Mouse (Mus musculus) forelimb bud, embryonic 11.5 days (tissue): Measurements from ENCODE around the gene Lgr5.

Experiments used
- DNase-seq: peaks from one replicate; pipeline ENCODE4 v3.0.0-alpha.2; 2012; ENCODE audit warnings: low read depth, low spot score

The Lgr5 gene

DNA sequence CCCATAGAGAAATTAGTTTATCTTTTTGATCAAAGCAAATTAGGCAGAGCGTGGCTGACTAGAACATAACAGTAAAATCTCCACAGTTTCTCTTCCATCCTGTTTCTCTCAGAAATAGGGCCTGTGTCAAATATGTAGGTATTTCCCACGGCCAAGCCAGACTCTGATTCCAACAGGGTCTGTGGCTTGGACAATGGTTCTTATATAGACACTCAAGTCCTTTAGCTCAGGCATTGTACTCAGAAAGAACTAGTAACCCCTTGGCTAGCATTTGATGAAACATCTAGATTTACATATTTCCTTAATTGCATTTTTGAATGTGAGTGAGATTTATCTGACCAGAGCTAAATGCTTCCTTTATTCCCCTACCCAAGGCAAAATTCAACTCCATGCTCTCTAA is 17.0 kb downstream of the Lgr5 start:
- DNase-seq: no peak

DNA sequence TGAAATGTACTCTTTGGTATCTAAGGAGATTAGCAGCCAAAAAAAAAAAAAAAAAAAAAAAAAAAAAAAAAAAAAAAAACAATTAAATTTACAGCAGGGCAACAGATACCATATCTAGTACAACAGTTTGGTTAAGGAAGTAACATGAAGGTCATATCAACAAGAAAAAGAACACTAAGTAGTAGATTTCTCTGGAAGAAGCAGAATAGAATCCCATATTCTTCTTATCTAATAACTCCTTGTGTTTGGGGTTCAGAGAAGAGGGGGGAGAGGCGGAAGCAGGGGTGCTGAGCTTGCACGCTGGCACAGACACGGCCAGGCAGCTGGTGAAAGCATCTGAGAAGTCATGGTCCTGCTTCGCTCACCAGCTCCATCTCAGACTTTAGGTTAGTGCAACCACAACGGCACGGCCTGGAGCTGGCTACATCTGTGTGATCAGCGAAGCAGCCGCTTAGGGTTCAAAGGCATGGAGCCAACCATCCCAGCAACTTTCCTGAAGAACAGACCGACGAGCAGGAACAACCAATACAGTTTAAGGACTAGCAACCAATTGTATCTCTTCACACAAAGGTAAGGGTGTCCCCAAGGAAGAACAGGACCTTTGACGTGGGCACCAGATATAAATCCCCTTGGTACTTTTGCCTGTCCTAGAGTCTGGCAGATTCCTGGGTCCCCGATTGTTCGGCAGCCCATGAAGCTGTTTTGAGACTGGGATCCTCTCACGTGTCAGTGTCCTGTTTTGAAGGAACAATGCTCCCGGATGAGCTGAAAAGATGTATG is 17.7 kb downstream of the Lgr5 start, which contains the start of gene A930009A15Rik:
TSS of gene A930009A15Rik (plus strand) at position 275 of the 780 bp plus-strand sequence.
- no peak for DNase-seq

DNA sequence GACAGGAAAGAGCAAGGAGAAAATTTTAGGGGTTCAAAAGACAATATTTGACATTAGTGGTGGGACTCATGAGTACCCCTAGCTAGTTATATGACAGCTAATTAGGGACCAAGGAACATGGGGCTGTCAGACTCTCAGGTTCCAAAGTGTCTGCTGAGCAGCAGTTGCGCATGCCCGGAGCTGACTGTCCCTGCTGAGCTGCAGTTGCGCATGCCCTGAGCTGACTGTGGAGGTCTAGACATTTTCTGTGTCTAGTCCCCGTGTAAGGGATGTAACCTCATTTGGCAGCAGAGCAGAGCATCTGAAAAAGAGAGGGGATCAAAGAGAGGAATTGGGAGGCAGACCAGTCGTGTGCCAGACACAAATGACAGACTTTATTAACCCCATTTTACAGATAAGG is 23.6 kb downstream of the Lgr5 start:
- no peak for DNase-seq

DNA sequence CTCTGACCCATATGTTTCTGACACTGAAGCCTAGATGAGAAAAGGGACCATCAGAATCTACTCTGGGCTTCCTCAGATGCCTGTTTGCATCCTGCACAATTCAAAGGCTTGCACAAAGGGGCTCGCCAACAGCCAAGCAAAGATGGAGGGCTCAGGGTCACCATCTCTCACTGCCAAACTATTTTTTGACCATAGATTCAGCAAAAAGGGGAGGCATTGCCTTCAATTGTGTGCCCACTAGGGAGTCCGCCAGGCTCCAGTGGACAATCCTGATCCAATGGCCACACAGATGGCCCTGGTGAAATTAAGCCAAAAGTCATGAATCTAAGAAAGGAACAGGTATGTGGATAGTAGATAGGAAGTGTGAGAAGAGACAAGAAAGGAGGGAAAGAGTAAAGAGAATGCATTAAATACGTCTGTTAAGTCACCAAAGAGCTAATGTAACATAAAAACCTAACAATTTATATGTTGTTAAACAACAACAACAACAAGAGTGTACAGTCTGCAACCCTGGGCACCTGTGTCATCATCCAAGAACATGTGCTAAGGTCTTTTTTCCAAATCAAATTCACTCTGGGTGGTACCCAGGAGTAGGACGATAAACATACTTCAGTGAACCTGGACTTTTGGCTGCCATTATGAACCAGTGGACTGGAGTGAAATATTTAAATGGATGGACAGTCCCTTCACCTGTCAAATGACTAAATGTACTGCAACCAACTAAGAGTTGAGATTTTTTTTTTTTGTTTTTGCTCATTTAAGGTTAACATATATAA is 24.5 kb downstream of the Lgr5 start:
- no peak for DNase-seq

DNA sequence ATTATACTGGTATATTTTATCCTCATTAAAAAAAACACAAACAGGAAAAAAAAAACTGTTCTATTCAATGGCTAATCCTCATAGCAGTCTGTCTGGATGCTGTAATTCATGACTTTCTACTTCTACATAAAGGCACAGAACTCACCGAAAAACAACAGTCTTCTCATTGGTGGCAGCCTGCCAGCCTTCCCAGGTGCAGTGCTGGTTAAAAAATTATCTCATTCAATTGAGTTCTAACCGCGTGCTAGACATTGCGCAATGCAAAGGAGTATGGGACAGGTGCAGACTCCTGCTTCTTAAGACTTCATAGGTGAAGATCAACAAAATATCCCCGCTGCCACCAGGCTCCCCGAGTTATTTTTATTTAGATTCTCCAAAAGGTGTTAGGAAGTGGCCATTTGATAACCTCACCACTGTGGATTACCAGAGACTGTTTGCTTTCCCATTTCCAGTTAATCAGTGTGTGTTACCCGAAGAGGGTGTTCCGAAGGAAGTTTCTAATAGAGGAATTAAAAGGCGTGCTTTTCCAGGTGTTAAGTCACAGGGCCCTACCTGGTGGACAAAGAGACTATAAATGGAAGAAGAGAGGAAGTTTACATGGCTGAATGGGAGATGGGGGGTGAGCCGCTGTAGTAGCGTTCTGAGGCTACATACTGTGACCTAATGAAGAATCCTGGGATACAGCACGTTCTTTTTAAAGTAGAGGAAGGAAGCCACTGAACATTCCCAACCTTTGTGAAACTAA is 26.3 kb downstream of the Lgr5 start:
- no peak for DNase-seq

DNA sequence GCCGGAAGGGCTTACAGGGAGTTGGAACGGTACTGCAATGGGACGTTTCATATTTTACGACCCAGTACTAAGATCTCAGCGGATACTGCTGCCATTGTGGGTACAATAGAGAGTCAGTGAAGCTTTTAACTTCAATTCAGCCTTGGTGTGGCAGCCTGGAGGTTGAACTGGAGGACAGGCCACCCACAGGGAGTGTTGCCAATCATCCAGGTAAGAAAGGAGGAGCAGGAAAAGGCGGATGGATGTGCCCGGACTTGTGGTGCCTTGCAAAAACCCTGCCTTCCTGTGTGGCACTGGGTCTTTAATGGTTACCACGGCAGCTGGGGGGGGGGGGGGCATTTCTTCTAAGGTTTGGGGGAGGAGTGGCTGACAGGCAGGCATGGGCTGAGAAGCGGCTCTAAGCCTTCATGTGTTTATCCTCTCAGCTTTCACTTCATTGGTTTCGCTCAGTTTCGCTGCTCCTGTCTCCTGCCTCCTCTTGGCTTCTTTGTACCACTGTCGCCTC is 30.8 kb downstream of the Lgr5 start:
- peak; percentile 18 for DNase-seq

DNA sequence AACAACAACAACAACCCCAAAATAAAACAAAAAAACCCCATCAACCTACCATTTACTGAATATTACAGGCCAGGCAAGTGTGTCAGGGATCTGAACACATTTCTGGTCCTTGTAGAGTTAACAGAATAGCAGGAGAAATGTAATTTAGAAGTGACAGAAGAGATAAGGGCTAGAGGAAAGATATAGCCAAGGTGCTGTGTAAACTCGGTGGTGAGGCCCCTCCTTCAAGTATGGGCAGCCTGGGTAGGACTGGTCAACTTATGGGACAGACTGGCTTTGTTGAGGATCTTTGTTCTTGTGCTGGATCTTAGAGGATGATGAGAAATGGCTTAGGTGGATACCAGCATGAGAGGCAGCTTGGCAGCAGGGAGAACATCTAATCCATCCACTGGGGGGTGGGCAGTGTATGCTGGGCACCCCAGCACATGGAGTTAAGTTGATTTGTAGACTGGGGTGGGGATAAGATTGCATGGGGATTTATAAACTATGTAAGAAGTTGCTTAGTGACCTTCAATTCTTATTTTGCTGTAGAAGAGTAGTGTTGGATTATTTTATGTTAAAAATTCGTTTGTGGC is 32.3 kb downstream of the Lgr5 start:
- DNase-seq: no peak

DNA sequence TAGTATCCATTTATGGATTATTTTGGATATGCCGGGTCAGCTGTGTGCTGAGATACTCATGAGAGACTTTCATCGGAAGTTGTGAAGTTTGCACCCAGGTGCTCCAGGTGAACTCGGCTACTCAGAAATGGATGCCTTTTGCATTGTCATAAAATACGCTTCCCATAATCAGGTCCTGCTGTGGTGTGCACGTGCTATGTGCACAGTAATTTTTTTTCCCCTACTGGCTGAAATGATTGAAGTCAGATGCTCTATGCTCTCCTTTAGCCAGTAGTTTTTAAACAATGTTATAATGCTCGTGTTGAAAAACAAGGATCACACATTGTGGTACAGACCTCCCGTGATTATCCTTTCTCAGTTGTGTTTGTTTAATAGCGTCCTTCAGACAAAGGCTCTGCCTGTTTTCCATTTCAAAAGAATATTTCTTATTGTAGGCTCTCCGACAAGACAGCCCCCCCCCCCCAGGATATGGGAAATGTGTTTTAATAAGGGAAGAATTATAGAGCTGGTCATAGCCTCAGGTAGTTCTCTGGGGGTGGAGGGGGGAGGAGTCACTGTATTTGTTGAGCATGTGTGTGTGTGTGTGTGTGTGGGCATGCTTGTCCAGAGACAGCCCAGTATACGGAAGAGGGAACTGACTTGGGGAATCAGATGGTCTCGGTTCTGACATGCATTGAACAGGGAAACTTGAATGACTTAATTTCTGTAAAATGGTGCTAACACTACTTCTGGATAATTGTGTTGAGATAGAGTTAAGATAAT is 34.0 kb downstream of the Lgr5 start:
- DNase-seq: no peak

DNA sequence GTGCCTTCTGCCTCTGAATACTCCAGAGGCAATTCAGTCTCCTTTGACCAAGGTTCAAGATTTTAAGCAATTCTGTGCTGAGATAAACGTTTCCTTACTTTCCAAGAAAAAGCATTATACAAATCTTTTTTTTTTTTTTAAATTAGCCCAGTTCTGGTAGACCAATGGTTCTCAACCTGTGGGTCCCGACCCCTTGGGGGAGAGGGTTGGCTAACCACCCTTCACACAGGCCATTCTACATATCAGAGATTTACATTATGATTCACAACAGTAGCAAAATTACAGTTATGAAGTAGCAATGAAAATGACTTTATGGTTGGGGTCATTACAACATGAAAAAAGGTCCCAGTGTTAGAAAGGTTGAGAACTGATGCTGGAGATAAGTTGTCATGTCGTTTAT is 36.5 kb downstream of the Lgr5 start:
- DNase-seq: no peak

DNA sequence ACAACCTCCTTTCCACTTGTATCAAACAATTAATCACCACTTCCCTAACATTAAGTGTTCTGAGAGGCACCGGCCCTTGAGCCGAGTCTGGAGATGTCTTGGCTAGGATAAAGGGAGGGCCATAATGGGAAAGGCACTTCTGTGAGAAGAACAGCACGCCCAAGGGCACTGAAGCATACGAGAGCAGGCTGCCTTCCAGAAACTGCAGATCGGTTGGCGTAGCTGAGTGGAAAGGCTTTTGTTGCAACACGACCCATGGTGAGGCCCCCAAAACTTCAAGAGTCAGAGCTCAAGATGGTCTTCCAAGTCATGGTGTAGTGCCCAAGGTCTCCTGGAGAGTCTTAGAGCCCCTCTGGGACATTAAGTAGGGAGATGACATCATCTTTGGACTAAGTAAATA is 37.3 kb downstream of the Lgr5 start:
- DNase-seq: no peak

DNA sequence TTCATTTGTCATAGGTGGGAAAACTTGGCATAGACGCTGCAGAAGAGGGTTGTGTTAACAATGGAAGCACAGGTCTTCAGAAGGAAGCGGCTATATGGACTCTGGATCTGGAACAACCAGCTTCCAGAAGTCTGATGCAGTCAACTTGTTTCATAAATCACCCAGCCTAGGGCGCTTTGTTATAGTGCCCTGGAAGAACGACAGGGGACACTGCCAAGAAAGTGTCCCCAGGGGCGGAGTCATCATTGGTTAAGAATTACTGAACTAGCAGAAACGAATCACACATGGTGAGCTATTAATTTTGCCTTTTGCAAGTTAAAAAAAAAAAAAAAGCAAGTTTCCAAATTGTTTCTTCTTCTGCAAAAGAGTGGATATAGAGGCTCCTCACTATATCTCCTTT is 44.7 kb downstream of the Lgr5 start:
- DNase-seq: no peak

DNA sequence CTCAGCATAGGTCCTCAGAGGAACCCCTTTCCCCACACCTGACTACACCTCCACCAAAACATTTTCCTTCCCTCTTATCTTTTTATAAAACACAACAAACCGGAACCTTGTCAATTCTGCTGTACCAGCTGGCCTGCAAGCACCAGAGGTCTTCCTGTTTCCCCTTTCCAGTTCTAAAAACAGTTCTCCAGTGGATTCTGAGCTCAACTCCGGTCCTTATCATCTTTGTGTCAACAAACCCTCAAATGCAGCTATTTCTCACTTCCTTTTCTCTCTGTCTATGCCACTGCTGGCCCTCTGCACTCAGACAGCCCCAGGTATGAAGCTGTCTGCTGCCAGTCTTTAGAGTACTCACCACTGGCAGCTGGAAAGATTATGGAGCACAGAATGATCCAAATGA is 56.8 kb downstream of the Lgr5 start:
- DNase-seq: no peak

DNA sequence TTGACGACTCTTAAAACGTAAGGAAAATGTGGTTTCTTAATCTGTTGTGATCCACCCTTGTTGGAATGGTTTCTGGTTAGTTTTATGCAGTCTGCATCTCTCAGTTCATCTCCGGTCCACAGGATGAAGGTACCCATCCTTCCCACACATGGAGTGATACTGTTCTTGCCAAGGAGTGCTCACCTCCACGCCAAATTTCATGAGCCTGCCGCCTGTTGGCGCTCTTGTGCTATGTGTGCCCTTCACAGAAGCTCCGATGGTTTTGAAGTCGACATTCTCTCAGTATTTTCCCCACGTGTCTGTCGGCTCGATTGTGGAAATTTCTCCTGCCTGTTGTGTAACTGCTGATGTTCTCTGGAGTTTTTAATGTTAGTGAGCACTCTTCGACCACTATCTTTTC is 57.8 kb downstream of the Lgr5 start:
- DNase-seq: no peak

DNA sequence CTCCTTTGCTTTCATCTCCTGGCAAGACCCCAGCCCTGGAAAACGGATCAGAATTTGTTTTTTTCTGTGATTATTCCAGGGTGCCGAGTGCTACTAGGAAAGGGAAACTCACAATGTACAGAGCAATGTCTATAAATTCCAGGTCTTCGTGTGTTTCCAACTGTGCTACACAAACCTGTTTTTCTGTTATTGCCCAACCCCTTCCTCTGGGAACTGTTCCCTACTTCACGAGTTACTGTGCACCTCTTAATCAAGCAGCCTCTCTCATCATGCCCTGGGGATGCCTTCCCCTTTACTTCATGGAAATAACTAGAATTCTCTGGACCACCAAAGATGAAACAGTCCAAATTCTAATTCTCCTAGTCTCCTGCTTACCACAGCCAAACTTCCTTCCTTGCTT is 58.7 kb downstream of the Lgr5 start:
- no peak for DNase-seq

DNA sequence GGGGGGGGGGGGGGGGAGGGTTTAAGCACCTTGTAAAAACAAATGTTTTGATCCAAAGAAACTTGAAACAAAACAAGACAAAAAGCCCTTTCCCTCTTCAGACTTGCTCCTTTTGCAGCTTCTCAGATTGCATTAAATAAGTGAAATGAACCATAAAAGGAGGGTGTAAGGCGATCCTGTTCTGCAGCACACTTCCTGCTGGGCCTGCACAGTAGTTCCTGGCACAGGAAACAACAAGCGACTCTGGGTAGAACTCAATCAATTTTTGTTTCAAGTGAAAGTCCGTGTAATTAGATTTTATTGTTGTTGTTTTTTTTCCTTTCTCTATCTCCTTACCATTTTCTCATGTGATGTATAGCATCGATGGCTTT is 66.5 kb downstream of the Lgr5 start:
- DNase-seq: peak; percentile 35

DNA sequence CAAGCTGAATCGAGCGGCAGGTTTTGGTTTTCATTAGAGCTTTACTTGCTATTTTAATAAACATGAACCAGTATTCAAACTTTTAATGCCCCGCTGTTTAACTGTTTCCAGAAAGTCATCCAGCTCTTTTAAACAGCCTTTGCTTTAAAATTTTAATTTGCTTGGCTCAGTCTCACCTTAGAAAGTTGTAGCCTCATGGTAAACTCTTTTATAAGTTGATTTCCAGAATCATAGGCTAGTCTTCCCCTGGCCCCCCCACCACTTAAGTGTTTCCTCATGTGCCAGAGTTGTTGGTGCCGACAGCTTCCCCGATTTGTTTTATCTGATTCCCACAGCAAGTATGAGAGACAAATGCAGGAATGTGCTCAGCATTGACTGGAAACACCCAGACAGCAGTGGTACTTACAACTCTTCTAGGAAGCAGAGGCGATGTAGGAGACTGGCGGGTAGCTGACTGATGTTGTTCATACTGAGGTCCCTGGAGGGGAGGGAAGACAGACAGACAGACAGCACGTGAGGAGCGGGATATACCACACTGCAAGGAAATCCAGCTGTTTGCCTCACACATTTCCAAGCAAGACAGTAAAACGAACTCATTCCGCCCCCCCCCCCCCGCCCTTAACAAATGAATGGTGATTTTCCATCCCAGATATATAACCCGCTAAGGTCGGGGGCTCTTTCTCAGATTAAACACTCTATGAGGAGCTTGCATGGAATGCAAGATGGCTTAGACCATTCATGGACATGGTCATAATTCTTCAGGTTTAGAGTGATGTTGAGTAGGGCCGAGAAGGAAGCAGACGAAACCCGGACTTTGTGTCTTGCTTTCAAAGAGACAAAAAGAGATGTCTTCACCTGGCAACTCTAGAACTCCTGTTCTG is 67.1 kb downstream of the Lgr5 start:
- peak; percentile 74 for DNase-seq

DNA sequence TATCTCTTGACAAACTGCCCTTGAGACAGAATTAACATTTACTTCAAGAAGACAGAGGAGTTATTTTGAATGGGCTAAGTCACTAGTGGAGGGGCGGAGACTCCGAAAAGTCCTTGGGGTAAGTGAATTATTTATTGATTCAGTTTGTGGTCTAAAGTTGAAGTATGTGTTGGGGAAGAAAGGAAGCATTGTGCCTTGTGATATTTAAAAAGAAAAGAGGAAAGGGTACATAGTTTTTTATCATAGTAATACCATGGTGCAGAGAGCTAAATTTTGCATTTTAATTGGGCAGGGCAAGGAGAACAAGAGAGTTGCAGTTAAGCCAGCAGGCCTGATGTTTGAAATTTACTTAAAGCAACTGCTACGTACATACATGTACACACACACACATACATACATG is 68.7 kb downstream of the Lgr5 start:
- no peak for DNase-seq

DNA sequence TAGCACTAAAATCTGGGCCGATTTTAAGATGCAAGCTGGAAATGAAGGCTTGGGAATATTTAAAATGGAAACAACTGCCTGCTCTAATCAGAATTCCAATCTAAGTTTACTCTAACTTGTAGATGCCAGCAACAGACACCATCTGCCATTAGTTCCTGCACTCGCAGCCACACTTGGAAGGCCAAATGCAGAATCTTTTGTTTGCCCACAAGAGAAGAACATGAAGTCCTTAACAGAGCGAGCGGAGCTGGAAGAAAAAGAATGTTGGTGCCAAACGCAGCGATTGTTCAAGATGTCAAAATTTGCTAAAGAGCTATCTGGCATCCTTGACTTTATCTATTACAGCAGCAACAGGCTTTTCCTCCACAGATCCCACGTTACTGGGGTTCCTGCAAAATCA is 72.1 kb downstream of the Lgr5 start:
- DNase-seq: no peak

DNA sequence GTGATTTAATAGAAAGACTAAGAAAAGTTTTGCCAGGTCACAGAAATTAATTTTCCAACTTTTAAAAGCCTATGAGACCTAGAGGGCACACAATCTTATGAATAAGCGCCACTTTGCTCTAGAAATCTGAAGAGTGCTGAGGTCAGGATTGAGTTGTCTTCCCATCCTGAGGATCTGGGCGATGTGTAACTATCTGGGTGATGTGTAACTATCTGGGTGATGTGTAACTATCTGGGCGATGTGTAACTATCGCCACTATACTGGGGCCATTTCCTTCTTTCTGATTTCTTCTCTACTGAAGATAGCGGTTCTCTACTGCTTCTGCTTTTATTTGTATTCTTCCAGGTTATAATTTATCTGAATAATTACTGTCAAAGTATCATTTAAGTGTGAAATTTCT is 76.6 kb downstream of the Lgr5 start:
- DNase-seq: no peak

DNA sequence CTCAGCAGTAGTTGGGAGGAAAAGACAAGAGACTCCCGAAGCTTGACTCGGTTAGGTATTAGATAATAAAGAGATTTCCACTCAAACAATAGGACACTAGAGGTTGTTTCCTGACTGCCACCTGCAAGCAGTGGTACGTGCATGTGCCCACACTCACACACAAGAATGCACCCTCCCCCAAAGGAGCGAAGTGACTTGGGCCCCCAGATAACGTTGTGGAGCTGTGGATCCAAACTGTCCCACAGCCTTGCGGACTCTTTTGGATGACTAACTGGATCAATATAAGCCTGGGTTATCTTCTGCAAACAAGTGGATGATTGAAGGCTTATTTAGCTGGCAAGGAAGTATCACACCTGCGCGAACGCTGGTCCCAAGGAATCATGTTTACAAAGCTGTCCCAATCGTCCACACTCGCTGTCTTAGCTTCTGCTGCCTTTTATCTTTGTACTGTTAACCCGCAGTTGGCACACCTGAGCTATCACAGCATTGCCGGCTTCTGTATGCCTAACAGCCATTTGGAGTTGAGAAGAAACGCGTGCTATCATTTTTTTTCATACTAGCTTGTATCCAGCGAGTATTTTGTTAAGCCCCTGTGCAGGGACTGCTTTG is 81.8 kb downstream of the Lgr5 start:
- DNase-seq: no peak
